Mouse (Mus musculus) kidney, postnatal 14 days (tissue): ENCODE measurements at regions not wholly inside any gene's neighbourhood (a gene's known extent, or its start where the extent isn't known, plus 50 kb on each side); places are given as distances from the start of the nearest gene placed in this dataset.

Experiments used
- DNase-seq: peaks from one replicate; pipeline ENCODE4 v3.0.0; 2022; ENCODE audit warnings: mixed read lengths

DNA sequence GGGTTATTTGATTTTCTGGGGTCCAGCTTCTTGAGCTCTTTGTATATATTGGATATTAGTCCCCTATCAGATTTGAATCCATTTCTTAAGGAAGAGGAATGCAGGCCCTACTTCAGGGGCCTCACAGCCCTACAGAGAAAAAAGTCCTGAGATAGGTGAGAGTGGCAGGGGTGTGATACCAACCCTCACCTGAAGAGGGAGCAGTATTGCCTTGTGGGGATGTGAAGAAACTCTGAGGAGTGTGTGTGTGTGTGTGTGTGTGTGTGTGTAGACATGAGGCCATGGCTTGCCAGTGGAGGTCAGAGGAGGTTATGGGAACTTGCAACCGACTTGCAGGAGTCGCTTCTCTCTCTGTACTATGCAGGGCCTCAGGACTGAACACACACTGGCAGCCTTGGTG, 141.2 kb downstream of the Tex29 start:
- DNase-seq: no peak

DNA sequence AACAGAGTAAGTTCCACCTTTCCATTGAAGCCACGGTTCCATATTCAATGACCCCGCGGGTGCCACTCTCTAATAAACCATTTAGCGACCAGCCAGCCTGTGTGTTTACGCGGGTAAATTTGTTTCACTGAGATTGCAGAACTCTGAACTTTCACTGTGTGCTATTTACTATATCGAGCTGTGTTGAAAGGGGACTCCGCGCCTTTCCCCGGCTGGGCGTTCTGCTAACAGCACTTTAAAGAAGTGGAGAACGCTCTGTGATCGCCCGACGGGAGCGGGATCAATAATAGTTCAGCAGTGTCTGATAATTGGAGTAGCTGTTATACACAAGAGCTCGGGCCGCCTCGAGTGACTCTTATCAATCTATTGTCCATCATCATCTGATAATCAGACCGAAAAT, 149.8 kb downstream of the Tex29 start:
- DNase-seq: no peak

GRCm38 (mm10) chr8:11999736-12000458, 159.6 kb downstream of the Tex29 start:
- peak; percentile 55 for DNase-seq

- no peak for DNase-seq
Measured at GRCm38 (mm10) chr8:12000459-12000789, 160.2 kb downstream of the Tex29 start.

DNA sequence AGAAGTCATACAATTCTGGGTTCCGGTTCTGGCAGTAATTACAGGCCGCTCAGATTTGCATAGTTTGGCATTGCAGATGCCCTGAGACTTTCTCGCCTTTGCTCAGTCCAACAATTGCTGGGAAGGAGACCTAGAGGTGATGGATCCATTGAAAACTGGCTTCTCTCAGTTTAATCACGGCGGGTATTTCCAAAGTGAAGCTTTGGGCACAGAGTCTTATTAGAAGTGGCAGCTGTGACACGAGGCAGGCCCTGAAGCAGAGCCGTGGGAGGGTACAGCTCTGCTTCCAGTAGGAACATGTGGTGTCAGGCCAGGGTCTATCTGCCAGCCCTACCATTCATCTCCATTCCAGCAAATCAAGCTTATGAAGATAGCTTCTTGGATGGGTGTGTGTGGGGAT, 164.0 kb downstream of the Tex29 start:
- DNase-seq: no peak

- no peak for DNase-seq
Measured at GRCm38 (mm10) chr8:12012769-12013168, 172.5 kb downstream of the Tex29 start.

GRCm38 (mm10) chr8:12017750-12018149, 177.5 kb downstream of the Tex29 start:
- DNase-seq: no peak

- no peak for DNase-seq
Measured at GRCm38 (mm10) chr8:12019272-12019671, 179.0 kb downstream of the Tex29 start.

DNA sequence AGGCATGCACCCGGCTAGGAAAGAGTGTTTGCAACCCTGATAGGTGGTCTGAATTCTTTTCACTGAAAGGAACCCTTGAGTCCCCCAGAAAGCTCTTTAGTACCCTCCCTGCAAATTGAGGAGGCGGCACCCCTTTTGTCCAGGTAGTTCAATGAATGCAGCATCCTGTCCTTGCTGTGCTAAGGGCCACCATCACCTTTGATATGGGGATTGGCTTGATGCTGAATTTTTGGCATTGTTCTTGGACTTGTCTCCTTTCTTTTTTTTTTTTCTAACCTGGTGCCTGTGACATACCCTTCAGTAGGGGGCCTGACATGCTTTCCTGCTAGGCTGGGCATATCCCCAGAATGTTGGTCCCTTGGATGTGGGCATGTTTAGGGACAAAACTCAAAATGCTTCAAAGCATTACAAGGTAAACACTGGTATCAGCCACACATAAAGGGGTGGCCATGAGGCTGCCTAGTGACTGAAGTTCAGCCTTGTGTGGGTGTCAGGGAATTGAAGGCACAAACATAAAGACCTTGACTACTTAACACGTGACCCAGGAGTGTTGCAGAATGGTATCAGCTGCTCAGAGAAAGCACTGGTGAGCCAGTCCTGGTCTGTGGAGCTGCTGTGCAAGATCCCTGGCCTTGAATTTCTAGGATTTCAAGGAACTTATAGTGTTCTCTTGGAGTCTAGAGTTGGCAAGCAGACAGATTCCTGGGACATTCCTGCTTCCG, 183.6 kb downstream of the Tex29 start:
- no peak for DNase-seq

DNA sequence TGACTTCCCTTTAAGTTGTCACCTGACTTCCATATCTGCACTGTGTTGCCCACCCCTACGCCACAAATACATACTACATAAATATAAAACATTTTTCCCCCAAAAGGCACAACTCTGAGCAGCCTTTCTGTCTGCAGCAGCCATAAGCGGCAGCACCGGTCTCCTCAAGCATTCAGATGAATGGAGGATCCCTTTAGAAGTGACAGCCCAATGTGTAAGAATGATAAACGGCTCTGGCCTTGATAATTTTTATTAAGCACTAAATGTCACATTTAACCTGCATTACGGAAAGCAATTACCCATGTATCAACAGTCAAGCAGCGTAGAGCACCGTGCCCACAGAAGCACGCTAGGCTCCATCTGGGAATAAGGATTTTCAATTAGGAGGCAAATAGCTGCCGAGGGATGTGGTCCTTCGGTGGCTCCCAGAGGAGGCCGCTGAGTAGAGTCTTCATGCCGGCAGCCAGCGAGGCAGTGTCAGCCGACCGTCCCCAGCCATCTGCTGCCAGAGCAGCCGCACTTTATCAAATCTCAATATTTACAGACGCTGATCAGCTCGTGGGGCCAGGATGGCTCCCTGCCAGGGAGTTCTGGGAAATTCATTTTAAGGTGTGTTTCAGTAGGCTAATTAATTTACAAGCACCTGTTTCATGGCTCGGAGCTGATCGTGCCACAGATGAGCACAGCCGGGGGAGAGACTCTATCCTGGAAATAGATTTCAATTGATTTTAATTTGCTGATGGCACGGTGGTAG, 190.3 kb downstream of the Tex29 start:
- no peak for DNase-seq

DNA sequence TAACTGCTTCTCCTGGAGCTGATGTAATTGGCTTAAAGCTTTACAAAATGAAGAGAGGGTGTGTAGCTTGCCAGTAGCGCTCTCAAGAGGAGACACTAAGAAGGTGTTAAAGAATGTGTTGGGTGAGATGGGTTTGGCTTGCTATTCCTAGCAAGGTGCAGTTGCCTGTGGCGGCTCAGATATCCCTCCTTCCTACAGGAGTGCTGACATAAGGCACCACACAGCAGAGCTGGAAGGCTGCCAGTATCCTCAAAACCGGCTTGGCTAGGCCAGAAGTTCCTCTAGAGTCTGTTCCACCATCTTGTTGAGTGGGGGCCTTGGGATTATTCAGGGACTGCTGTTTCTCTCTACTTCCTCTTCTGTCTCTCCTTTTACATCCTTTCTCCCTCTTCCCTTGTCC, 191.5 kb downstream of the Tex29 start:
- no peak for DNase-seq

DNA sequence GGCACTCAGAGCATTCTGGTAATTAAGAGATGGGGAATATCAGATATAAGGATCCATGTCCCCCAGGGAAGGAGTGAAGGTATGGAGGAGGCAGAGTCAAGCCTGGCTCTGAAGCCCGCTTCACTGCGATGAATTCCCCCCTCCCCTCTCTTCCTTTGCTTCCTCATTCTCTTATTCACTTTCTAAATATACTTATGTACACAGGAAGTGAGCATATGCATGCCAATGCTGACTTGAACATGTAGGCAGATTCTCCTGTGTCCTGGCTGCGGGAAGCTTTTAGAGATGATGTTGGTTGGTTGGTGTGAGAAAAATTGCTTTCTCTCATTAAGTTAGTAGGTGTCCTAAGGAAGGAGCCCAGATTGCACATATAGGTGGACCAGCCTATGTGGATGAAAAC, 192.1 kb downstream of the Tex29 start:
- DNase-seq: no peak

GRCm38 (mm10) chr8:12036349-12036748, 196.1 kb downstream of the Tex29 start:
- DNase-seq: no peak

DNA sequence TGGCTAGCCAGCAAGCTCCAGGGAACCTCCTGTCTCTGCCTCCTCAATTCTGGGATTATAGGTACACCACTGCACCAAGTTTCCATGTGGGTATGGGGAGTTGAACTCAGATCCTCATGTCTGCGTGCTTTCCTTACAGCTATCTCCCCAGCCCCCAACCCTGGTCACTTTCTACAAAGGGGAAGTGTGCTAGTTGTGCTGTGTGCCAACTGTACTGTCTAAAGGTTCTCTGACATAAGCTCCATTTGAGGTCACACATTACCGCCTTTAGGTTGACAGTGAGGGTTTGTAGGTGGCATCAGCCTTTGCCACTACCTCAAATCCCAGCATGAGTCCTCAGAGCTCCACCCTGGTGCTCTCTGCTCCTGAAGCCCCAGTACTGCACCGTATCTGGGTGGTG, 200.7 kb downstream of the Tex29 start:
- no peak for DNase-seq

- no peak for DNase-seq
Measured at GRCm38 (mm10) chr8:12041662-12042061, 201.4 kb downstream of the Tex29 start.

- no peak for DNase-seq
Measured at GRCm38 (mm10) chr8:12050841-12051240, 210.6 kb downstream of the Tex29 start.

- no peak for DNase-seq
Measured at GRCm38 (mm10) chr8:12051357-12051756, 211.1 kb downstream of the Tex29 start.

DNA sequence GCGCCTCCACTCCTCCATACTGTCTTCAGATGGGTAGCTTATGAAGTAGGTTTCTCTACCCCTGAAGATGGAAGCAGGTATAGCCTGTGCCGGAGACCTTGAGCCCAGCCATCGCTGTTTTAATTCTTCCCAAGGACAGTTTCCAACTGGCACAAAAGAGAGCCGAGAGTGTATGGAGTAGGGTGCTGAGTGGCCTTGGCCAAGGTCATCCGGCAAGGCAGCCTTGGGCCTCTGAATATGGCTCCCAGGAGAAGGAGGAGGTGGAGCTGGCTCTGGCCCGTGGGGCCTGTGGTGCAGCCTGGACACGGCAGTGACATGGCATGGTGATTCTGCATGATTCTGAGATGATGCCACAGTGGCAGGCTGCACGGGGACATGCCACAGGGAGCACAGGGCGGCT, 215.7 kb downstream of the Tex29 start:
- DNase-seq: no peak

DNA sequence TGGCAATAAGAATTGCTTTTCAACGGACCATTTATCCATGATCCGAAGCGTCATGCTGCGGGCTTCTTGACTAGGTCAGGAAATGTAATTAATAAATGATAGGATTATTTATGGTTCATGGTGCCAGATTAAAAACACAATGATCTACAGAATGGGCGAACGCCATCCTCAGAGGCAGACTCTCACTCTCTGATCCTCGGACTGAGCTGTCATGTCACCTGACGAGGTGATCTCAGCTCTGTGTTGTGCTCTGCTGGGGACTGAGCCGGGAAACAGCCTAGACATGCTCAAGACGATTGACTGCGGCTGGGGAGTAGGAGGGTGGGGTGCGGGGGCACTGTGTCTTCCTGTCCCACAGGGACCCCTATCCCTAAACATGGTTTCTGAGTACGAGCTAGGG, 217.4 kb upstream of the A230072I06Rik start:
- no peak for DNase-seq

DNA sequence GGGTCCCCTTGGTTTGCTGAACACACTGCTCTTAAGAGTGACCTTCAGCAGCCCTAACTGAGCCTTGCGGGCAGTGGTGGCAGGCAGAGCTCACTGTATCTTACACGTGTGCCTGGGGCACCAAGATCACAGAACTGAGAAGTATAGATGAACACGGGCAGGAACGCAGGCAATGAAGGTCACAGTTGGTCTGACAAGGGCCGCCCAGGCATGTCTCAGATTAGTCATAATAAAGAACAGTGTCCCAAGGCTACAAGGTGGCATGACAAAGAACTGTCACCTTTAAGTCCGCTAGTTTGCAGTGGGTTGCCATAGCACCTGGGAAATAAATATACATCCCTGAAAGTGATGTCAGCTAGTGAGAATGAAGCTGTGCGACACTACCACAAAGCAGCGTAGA, 215.9 kb upstream of the A230072I06Rik start:
- DNase-seq: no peak

DNA sequence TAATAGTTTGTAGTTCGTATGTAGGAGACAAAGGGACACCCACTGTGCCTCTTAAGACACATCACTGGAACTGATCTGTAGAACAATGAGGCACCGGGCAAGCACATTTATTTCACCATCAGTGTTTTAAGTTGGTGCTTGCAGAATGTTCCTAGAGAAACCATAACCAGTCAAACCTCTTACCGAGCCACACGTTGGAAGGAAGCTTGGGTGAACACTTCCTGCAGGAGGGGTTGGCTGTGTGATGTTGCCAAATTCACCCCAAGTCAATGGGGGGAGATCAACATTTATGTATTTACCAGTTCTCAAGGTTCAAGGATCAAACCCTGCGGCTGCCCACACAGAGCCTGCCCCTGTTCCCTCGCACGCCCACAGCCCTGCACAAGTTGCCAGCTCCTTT, 214.0 kb upstream of the A230072I06Rik start:
- DNase-seq: no peak

- no peak for DNase-seq
Measured at GRCm38 (mm10) chr8:12066454-12066853, 212.2 kb upstream of the A230072I06Rik start.

- DNase-seq: no peak
Measured at GRCm38 (mm10) chr8:12073311-12073999, 205.2 kb upstream of the A230072I06Rik start.
